Mouse (Mus musculus): Measurements from ENCODE around the gene Gpr152.

Gpr152 gene

GRCm38 (mm10) chr19:4139446-4139845, at the start of gene Gpr152:
TSS of gene Gpr152 (plus strand) at chr19:4139787.
- no peak for DNase-seq (ENCODE audit: low read depth)

GRCm38 (mm10) chr19:4090446-4090845, 49.1 kb upstream of the Gpr152 start:
- DNase-seq (ENCODE audit: low read depth) = peak; percentile 36

- peak; percentile 49 for DNase-seq (ENCODE audit: low read depth)
These were observed 48.2 kb upstream of the Gpr152 start for GRCm38 (mm10) chr19:4091383-4091782.

- no peak for DNase-seq (ENCODE audit: low read depth)
These were observed 46.8 kb upstream of the Gpr152 start for GRCm38 (mm10) chr19:4092750-4093149.

- no peak for DNase-seq (ENCODE audit: low read depth)
These were observed 45.8 kb upstream of the Gpr152 start for GRCm38 (mm10) chr19:4093772-4094171.

GRCm38 (mm10) chr19:4094348-4094747, 45.2 kb upstream of the Gpr152 start:
- peak; percentile 38 for DNase-seq (ENCODE audit: low read depth)

- peak; percentile 51 for DNase-seq (ENCODE audit: low read depth)
These were observed 44.7 kb upstream of the Gpr152 start for GRCm38 (mm10) chr19:4094774-4095303.

- no peak for DNase-seq (ENCODE audit: low read depth)
These were observed 43.8 kb upstream of the Gpr152 start for GRCm38 (mm10) chr19:4095802-4096201.

- DNase-seq (ENCODE audit: low read depth) = peak; percentile 100
These were observed 42.7 kb upstream of the Gpr152 start, which contains the start of gene Cdk2ap2 for GRCm38 (mm10) chr19:4096642-4097440. TSS of gene Cdk2ap2 (plus strand) at chr19:4097182.

GRCm38 (mm10) chr19:4097441-4097825, 42.2 kb upstream of the Gpr152 start:
- peak; percentile 94 for DNase-seq (ENCODE audit: low read depth)

GRCm38 (mm10) chr19:4098426-4098825, 41.2 kb upstream of the Gpr152 start:
- DNase-seq (ENCODE audit: low read depth) = no peak

GRCm38 (mm10) chr19:4099056-4099455, 40.5 kb upstream of the Gpr152 start:
- peak; percentile 99 for DNase-seq (ENCODE audit: low read depth)

GRCm38 (mm10) chr19:4099837-4100717, 39.5 kb upstream of the Gpr152 start, which contains the start of gene Pitpnm1:
TSS of gene Pitpnm1 (plus strand) at chr19:4099998.
- DNase-seq (ENCODE audit: low read depth) = peak; percentile 89

- DNase-seq (ENCODE audit: low read depth) = no peak
These were observed 38.8 kb upstream of the Gpr152 start for GRCm38 (mm10) chr19:4100718-4101261.

- DNase-seq (ENCODE audit: low read depth) = no peak
These were observed 38.1 kb upstream of the Gpr152 start for GRCm38 (mm10) chr19:4101466-4101865.

GRCm38 (mm10) chr19:4102049-4102448, 37.5 kb upstream of the Gpr152 start:
- DNase-seq (ENCODE audit: low read depth) = no peak

- DNase-seq (ENCODE audit: low read depth) = no peak
These were observed 37.0 kb upstream of the Gpr152 start for GRCm38 (mm10) chr19:4102626-4103025.

- no peak for DNase-seq (ENCODE audit: low read depth)
These were observed 36.3 kb upstream of the Gpr152 start for GRCm38 (mm10) chr19:4103294-4103693.

GRCm38 (mm10) chr19:4103792-4104191, 35.8 kb upstream of the Gpr152 start:
- DNase-seq (ENCODE audit: low read depth) = no peak

GRCm38 (mm10) chr19:4104675-4105194, 34.9 kb upstream of the Gpr152 start:
- DNase-seq (ENCODE audit: low read depth) = no peak

GRCm38 (mm10) chr19:4106654-4107053, 32.9 kb upstream of the Gpr152 start:
- no peak for DNase-seq (ENCODE audit: low read depth)

GRCm38 (mm10) chr19:4108535-4108934, 31.1 kb upstream of the Gpr152 start:
- no peak for DNase-seq (ENCODE audit: low read depth)
